In genomic region chr8:20261007-20261406, GRCm38 (mm10) we compare ENCODE assay signal across 7 mouse cellular contexts.
DNase-seq lines count a peak whose midpoint lies in the region.
"Not testable (repeated sequence)": the region's sequence is repeated elsewhere in the genome, so short reads cannot be mapped to it uniquely, and the experiment has no call there.

No protein-coding gene starts in this region.

- intact Hi-C loops in gastrocnemius, postnatal 14 days (cut with DNase I; ENCODE audit: low total_unique reads); heart, postnatal 36 days (cut with DNase I): not testable (repeated sequence)

- peak; percentile 17 for DNase-seq in adrenal gland, postnatal 14 days
- DNase-seq in gastrocnemius, postnatal 14 days, result peak; percentile 18
- DNase-seq in heart, postnatal 36 days, result peak; percentile 40 to 46
- peak; percentile 44 for DNase-seq in kidney, postnatal 14 days
- peak; percentile 54 for DNase-seq in lung, postnatal 10 days
- peak; percentile 42 to 54 for DNase-seq in spleen, postnatal 36 days (ENCODE audit: low spot score in 2 of 2)
- peak; percentile 31 to 36 for DNase-seq in thymus, postnatal 36 days

Comparison
In these comparisons a context has a peak if more than half of its experiments do, and no peak if none do; other contexts are left out.
1. Peak in every context shown above with its lines: DNase-seq.